Mouse (Mus musculus) kidney, adult 11 months (tissue): ENCODE data around the gene Zfp92.
"Not testable (repeated sequence)": the region's sequence is repeated elsewhere in the genome, so short reads cannot be mapped to it uniquely, and the experiment has no call there.

Experiments
- DNase-seq: peaks from one replicate; pipeline ENCODE4 v3.0.0; 2022

The Zfp92 gene

GRCm38 (mm10) chrX:73410880-73411517 is at the start of gene Zfp92:
Zfp92 (plus strand) TSS chrX:73411096.
- no peak for DNase-seq

GRCm38 (mm10) chrX:73363291-73363690 is 47.6 kb upstream of the Zfp92 start:
- no peak for DNase-seq

GRCm38 (mm10) chrX:73384419-73384818 is 26.5 kb upstream of the Zfp92 start:
- no peak for DNase-seq

GRCm38 (mm10) chrX:73384924-73385323 is 26.0 kb upstream of the Zfp92 start:
- DNase-seq, result no peak

- DNase-seq, result no peak
These were observed 19.4 kb upstream of the Zfp92 start for GRCm38 (mm10) chrX:73391481-73391880.

- no peak for DNase-seq
These were observed 14.4 kb upstream of the Zfp92 start for GRCm38 (mm10) chrX:73396446-73396845.

GRCm38 (mm10) chrX:73398636-73399035 is 12.3 kb upstream of the Zfp92 start, which contains the start of gene Gm18336:
Gm18336 (minus strand) TSS chrX:73398736.
- not testable (repeated sequence) for DNase-seq

- DNase-seq, result no peak
These were observed 9.9 kb upstream of the Zfp92 start for GRCm38 (mm10) chrX:73400951-73401350.

GRCm38 (mm10) chrX:73401616-73402015 is 9.3 kb upstream of the Zfp92 start:
- DNase-seq, result no peak

GRCm38 (mm10) chrX:73412767-73413166 is 1.9 kb downstream of the Zfp92 start:
- DNase-seq, result no peak

- no peak for DNase-seq
These were observed 19.1 kb downstream of the Zfp92 start for GRCm38 (mm10) chrX:73430036-73430435.

- no peak for DNase-seq
These were observed 22.0 kb downstream of the Zfp92 start for GRCm38 (mm10) chrX:73432850-73433249.

- no peak for DNase-seq
These were observed 24.4 kb downstream of the Zfp92 start, which contains the start of gene Trex2 for GRCm38 (mm10) chrX:73435252-73435651. Trex2 (minus strand) TSS chrX:73435344.

GRCm38 (mm10) chrX:73441428-73441827 is 30.5 kb downstream of the Zfp92 start:
- no peak for DNase-seq

GRCm38 (mm10) chrX:73451949-73452348 is 41.1 kb downstream of the Zfp92 start:
- DNase-seq, result no peak

GRCm38 (mm10) chrX:73458877-73459392 is 48.0 kb downstream of the Zfp92 start, which contains the start of gene Haus7:
Haus7 (minus strand) TSS chrX:73459044.
- peak; percentile 96 for DNase-seq

- DNase-seq, result no peak
These were observed 49.9 kb downstream of the Zfp92 start for GRCm38 (mm10) chrX:73460792-73461191.

GRCm38 (mm10) chrX:73465483-73466186 is 54.7 kb downstream of the Zfp92 start:
- peak; percentile 27 for DNase-seq

- no peak for DNase-seq
These were observed 56.7 kb downstream of the Zfp92 start for GRCm38 (mm10) chrX:73467446-73468241.

- peak; percentile 47 for DNase-seq
These were observed 57.4 kb downstream of the Zfp92 start for GRCm38 (mm10) chrX:73468330-73468729.

GRCm38 (mm10) chrX:73468752-73469151 is 57.9 kb downstream of the Zfp92 start:
- no peak for DNase-seq

GRCm38 (mm10) chrX:73471764-73472163 is 60.9 kb downstream of the Zfp92 start:
- DNase-seq, result no peak
